Mouse (Mus musculus) cerebellum, adult (tissue): Measurements from ENCODE around the gene Ufsp1.
A peak's percentile ranks its signal among the peaks of the same experiment; 100 is the strongest.
"Not testable (repeated sequence)": the region's sequence is repeated elsewhere in the genome, so short reads cannot be mapped to it uniquely, and the experiment has no call there.

Experiments used
- ATAC-seq: cut with Nextera tagmentation; 2 replicates; pipeline ENCODE4 v1.9.2; 2017; ENCODE audit warnings: mild to moderate bottlenecking, moderate library complexity, mixed read lengths; ENCODE audit not compliant: insufficient number of reproducible peaks, low FRiP score, low TSS enrichment

Gene Ufsp1

GRCm38 (mm10) chr5:137293839-137294743, at the start of gene Ufsp1:
Gene Ufsp1, plus strand, starts transcription at chr5:137294629.
- peak; percentile 85 for ATAC-seq

- no peak for ATAC-seq
Observed at GRCm38 (mm10) chr5:137263897-137264720, 30.3 kb upstream of the Ufsp1 start.

- no peak for ATAC-seq
Observed at GRCm38 (mm10) chr5:137264787-137265186, 29.6 kb upstream of the Ufsp1 start.

- ATAC-seq: no peak
Observed at GRCm38 (mm10) chr5:137268131-137268910, 26.1 kb upstream of the Ufsp1 start.

- no peak for ATAC-seq
Observed at GRCm38 (mm10) chr5:137277360-137278342, 16.8 kb upstream of the Ufsp1 start.

GRCm38 (mm10) chr5:137284411-137284810, 10.0 kb upstream of the Ufsp1 start:
- not testable (repeated sequence) for ATAC-seq

GRCm38 (mm10) chr5:137285045-137285444, 9.4 kb upstream of the Ufsp1 start:
- ATAC-seq: no peak

GRCm38 (mm10) chr5:137285986-137286385, 8.4 kb upstream of the Ufsp1 start:
- no peak for ATAC-seq

- ATAC-seq: peak; percentile 63
Observed at GRCm38 (mm10) chr5:137286655-137287031, 7.8 kb upstream of the Ufsp1 start.

- ATAC-seq: peak; percentile 47
Observed at GRCm38 (mm10) chr5:137287032-137287952, 7.1 kb upstream of the Ufsp1 start, which contains the start of gene Ache. Gene Ache, plus strand, starts transcription at chr5:137287519.

GRCm38 (mm10) chr5:137287953-137288743, 6.3 kb upstream of the Ufsp1 start:
- ATAC-seq: no peak

- no peak for ATAC-seq
Observed at GRCm38 (mm10) chr5:137288999-137289470, 5.4 kb upstream of the Ufsp1 start.

- ATAC-seq: no peak
Observed at GRCm38 (mm10) chr5:137289591-137290365, 4.7 kb upstream of the Ufsp1 start.

- ATAC-seq: no peak
Observed at GRCm38 (mm10) chr5:137290677-137291076, 3.8 kb upstream of the Ufsp1 start.

- no peak for ATAC-seq
Observed at GRCm38 (mm10) chr5:137291381-137291926, 3.0 kb upstream of the Ufsp1 start.

GRCm38 (mm10) chr5:137293282-137293681, 1.1 kb upstream of the Ufsp1 start:
- ATAC-seq: peak; percentile 16; the same call in 1 of the 2 replicates
